Mouse (Mus musculus) ES-E14 (cell line): ENCODE measurements around the gene Pax5. TPM values are rescaled to one million over a fixed set of nuclear protein-coding genes. Genes with fewer than 3 reads are reported as not detected.

ENCODE experiments used
- DNase-seq: peaks from one replicate; pipeline ENCODE4 v3.0.0-alpha.2; 2013; ENCODE audit warnings: low read depth, low spot score
- H3K27ac ChIP-seq: 2 replicates; pipeline ENCODE4 v1.5.1; 2012; ENCODE audit warnings: low read depth, mild to moderate bottlenecking, low read length, moderate library complexity, mixed read lengths; ENCODE audit not compliant: poor library complexity, insufficient read depth, severe bottlenecking
- H3K36me3 ChIP-seq: 2 replicates; pipeline ENCODE4 v1.6.1; 2012; ENCODE audit warnings: mild to moderate bottlenecking, low read length, moderate library complexity, mixed read lengths; ENCODE audit not compliant: control insufficient read depth, poor library complexity, insufficient read depth, severe bottlenecking
- H3K4me1 ChIP-seq, 2 experiments: fragments of 150-350 bp in 1 of 2; sonication (generic) in 1 of 2; 2 replicates each; pipeline ENCODE4 v1.6.1; 2012; ENCODE audit warnings: low read length in 2 of 2, mild to moderate bottlenecking in 1 of 2, mixed read lengths in 1 of 2; ENCODE audit not compliant: control insufficient read depth in 2 of 2, insufficient read depth in 2 of 2, poor library complexity in 1 of 2
- H3K4me3 ChIP-seq, 2 experiments: fragments of 150-350 bp in 1 of 2; sonication (generic) in 1 of 2; 2 replicates each; pipeline ENCODE4 v1.5.1; 2012; ENCODE audit warnings: low read length in 2 of 2, low read depth in 1 of 2, mild to moderate bottlenecking in 1 of 2, mixed read lengths in 1 of 2; ENCODE audit not compliant: insufficient read depth in 1 of 2, poor library complexity in 1 of 2, severe bottlenecking in 1 of 2
- H3K9ac ChIP-seq: 2 replicates; pipeline ENCODE4 v1.6.1; 2012; ENCODE audit warnings: low read depth, mild to moderate bottlenecking, low read length, mixed read lengths; ENCODE audit not compliant: poor library complexity, insufficient read depth, severe bottlenecking
- H3K9me3 ChIP-seq: fragments of 150-350 bp; sonication (generic); 2 replicates; pipeline ENCODE4 v1.6.1; 2012; ENCODE audit warnings: low read depth, mild to moderate bottlenecking, low read length; ENCODE audit not compliant: control insufficient read depth, insufficient read depth
- CHD2 ChIP-seq: IDR thresholded peaks from 2 replicates; pipeline ENCODE4 v1.6.1; 2014; ENCODE audit warnings: mild to moderate bottlenecking, low read depth, low read length, inconsistent platforms
- HCFC1 ChIP-seq: IDR thresholded peaks from 2 replicates; pipeline ENCODE4 v1.6.1; 2012; ENCODE audit warnings: low read length, inconsistent platforms, borderline replicate concordance; ENCODE audit not compliant: insufficient read depth
- MAFK ChIP-seq: IDR thresholded peaks from 2 replicates; pipeline ENCODE4 v1.6.1; 2014; ENCODE audit warnings: mild to moderate bottlenecking, low read depth, low read length, inconsistent platforms; ENCODE audit not compliant: insufficient read depth
- ZC3H11A ChIP-seq: IDR thresholded peaks from 2 replicates; pipeline ENCODE4 v1.6.1; 2012; ENCODE audit warnings: low read depth, mild to moderate bottlenecking, inconsistent platforms, low read length, borderline replicate concordance
- ZNF384 ChIP-seq: IDR thresholded peaks from 2 replicates; pipeline ENCODE4 v1.6.1; 2012; ENCODE audit warnings: low read depth, low read length, inconsistent platforms
- in situ Hi-C, 2 experiments: fragments of 600-800 bp; cut with MboI; formaldehyde crosslinking; loops; one replicate each; pipeline ENCODE4 v1.15.1; 2025; ENCODE audit warnings: low sequenced_read_pairs in 2 of 2, inconsistent platforms in 1 of 2; ENCODE audit not compliant: unreplicated experiment in 2 of 2
- total RNA-seq: library from RNA; depleted of rRNA; stranded (reverse); fragments of 300-350 nt; gene quantifications from 2 replicates; pipeline ENCODE4 v1.2.3, GENCODE M21; 2012

Gene Pax5
- total RNA-seq, 1 experiment = 0.13 TPM

- Histone ChIP-seq H3K4me3 (no peak overlapping the region), H3K4me1 (peaks cover 2 to 3% of the 10 kb centered on the region in 2 experiments; a peak in 2 of 4 replicates), H3K27ac (no peak overlapping the region), H3K9me3 (no peaks in the 10 kb centered on the region), H3K9ac (no peak overlapping the region), H3K36me3 (no peaks in the 10 kb centered on the region)
- no peak for DNase-seq
- in situ Hi-C loops = no loop called here
- TF ChIP-seq ZNF384 (no peak), HCFC1 (no peak), CHD2 (no peak), MAFK (no peak), ZC3H11A (no peak)
These were observed 42.1 kb downstream of the Pax5 start for GRCm38 (mm10) chr4:44668172-44668571.

- no peaks in the 10 kb centered on the region for H3K36me3 ChIP-seq
- H3K4me3 ChIP-seq = no peak overlapping the region
- H3K4me1 ChIP-seq = peaks cover 2 to 5% of the 10 kb centered on the region in 2 experiments; a peak in 2 of 4 replicates
- H3K27ac ChIP-seq = no peak overlapping the region
- DNase-seq = no peak
- no peak overlapping the region for H3K9ac ChIP-seq
- no peak for TF ChIP-seq CHD2
- no peak for TF ChIP-seq ZNF384
- no peak for TF ChIP-seq MAFK
- no peak for TF ChIP-seq HCFC1
- no peak for TF ChIP-seq ZC3H11A
- no peaks in the 10 kb centered on the region for H3K9me3 ChIP-seq
- in situ Hi-C loops = no loop called here
These were observed 42.9 kb downstream of the Pax5 start for GRCm38 (mm10) chr4:44667369-44667768.

- no peaks in the 10 kb centered on the region for H3K9me3 ChIP-seq
- peaks cover 2 to 5% of the 10 kb centered on the region in 2 experiments; a peak in 2 of 4 replicates for H3K4me1 ChIP-seq
- DNase-seq = no peak
- H3K9ac ChIP-seq = peak overlapping the region; percentile 6
- no peaks in the 10 kb centered on the region for H3K36me3 ChIP-seq
- in situ Hi-C loops = no loop called here
- H3K4me3 ChIP-seq = peak overlapping the region; percentile 66 to 68
- no peak for TF ChIP-seq ZNF384
- TF ChIP-seq ZC3H11A = no peak
- TF ChIP-seq MAFK = no peak
- TF ChIP-seq HCFC1 = no peak
- no peak for TF ChIP-seq CHD2
- no peak overlapping the region for H3K27ac ChIP-seq
These were observed 45.6 kb downstream of the Pax5 start for GRCm38 (mm10) chr4:44664767-44665056.

GRCm38 (mm10) chr4:44664004-44664766, 46.1 kb downstream of the Pax5 start:
- Histone ChIP-seq H3K9me3 (no peaks in the 10 kb centered on the region), H3K27ac (no peak overlapping the region), H3K4me1 (peaks cover 2 to 5% of the 10 kb centered on the region in 2 experiments; a peak in 2 of 4 replicates), H3K4me3 (peak overlapping the region; percentile 66 to 68), H3K9ac (peak overlapping the region; percentile 6), H3K36me3 (no peaks in the 10 kb centered on the region)
- no peak for DNase-seq
- no peak for TF ChIP-seq HCFC1
- in situ Hi-C loops = no loop called here

- TF ChIP-seq CHD2 (no peak), HCFC1 (no peak), ZNF384 (no peak), MAFK (no peak), ZC3H11A (no peak)
- Histone ChIP-seq H3K9ac (no peak overlapping the region), H3K9me3 (no peaks in the 10 kb centered on the region), H3K27ac (no peak overlapping the region), H3K4me3 (peak overlapping the region in 1 of 2 experiments; percentile 57; a peak in 1 of 4 replicates), H3K36me3 (no peaks in the 10 kb centered on the region), H3K4me1 (peaks cover 2 to 4% of the 10 kb centered on the region in 2 experiments; a peak in 2 of 4 replicates)
- in situ Hi-C loops = no loop called here
- DNase-seq = no peak
These were observed 46.8 kb downstream of the Pax5 start for GRCm38 (mm10) chr4:44663489-44663888.
